Mouse (Mus musculus) embryonic facial prominence, embryonic 15.5 days (tissue): ENCODE measurements around the gene Gm21117. TPM values are rescaled to one million over a fixed set of nuclear protein-coding genes. Genes with fewer than 3 reads are reported as not detected.
"Not testable (repeated sequence)": the region's sequence is repeated elsewhere in the genome, so short reads cannot be mapped to it uniquely, and the experiment has no call there.

Source experiments
- ATAC-seq: fragments of 200-750 bp; cut with Nextera tagmentation; 2 replicates; pipeline ENCODE4 v1.8.0; 2017; ENCODE audit warnings: low read depth, moderate TSS enrichment; ENCODE audit not compliant: insufficient number of reproducible peaks, low FRiP score, low TSS enrichment
- H3K27ac ChIP-seq: fragments of 300-500 bp; sonication (generic); replicated peaks from 2 replicates; pipeline ENCODE4 v1.5.1; 2015; ENCODE audit warnings: mild to moderate bottlenecking, inconsistent platforms
- H3K27me3 ChIP-seq: fragments of 300-500 bp; sonication (generic); 2 replicates; pipeline ENCODE4 v1.6.1; 2015; ENCODE audit warnings: inconsistent platforms
- H3K36me3 ChIP-seq: fragments of 300-500 bp; sonication (generic); 2 replicates; pipeline ENCODE4 v1.6.1; 2015; ENCODE audit warnings: mild to moderate bottlenecking, inconsistent platforms
- H3K4me1 ChIP-seq: fragments of 300-500 bp; sonication (generic); 2 replicates; pipeline ENCODE4 v1.6.1; 2015; ENCODE audit warnings: inconsistent platforms
- H3K4me2 ChIP-seq: fragments of 300-500 bp; sonication (generic); replicated peaks from 2 replicates; pipeline ENCODE4 v1.6.1; 2015; ENCODE audit warnings: mild to moderate bottlenecking, inconsistent platforms
- H3K4me3 ChIP-seq: fragments of 300-500 bp; sonication (generic); replicated peaks from 2 replicates; pipeline ENCODE4 v1.5.1; 2015; ENCODE audit warnings: mild to moderate bottlenecking, inconsistent platforms
- H3K9ac ChIP-seq: fragments of 300-500 bp; sonication (generic); 2 replicates; pipeline ENCODE4 v1.6.1; 2015; ENCODE audit warnings: inconsistent platforms
- H3K9me3 ChIP-seq: fragments of 300-500 bp; sonication (generic); replicated peaks from 2 replicates; pipeline ENCODE4 v1.6.1; 2016; ENCODE audit warnings: inconsistent platforms
- WGBS: fragments of 180-500 bp; shearing (Covaris S2); methylation state at CpG from one replicate; pipeline ENCODE4 v1.1.7; 2015; 5-methylcytosine and 5-hydroxymethylcytosine counted together
- polyA plus RNA-seq: library from polyadenylated mRNA; unstranded; fragments of >200 nt; fragmentation: Nextera tagmentation; extraction: Ambion mirVana; gene quantifications from 2 replicates; pipeline ENCODE4 v1.2.1, GENCODE M21; 2015

The Gm21117 gene
- polyA plus RNA-seq, result not detected in 2 replicates

DNA sequence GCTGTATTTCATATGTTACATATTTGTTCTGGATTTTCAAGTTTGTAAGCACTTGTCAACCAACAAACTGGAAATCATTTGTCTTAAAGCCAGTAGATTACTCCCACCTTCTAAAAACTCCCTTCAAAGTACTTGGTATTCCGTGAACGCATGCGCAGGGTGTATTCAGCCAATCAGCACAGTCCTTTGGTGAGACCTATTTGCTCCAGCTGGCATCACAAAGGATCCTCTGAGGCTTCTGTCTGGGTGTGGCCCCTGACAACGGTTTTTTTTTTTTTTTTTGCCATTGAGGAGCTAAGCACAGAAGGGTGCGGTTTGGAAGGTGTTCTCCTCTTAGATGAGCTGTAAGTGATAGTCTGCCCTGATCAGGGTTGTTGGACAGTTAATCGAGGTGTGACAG, at the start of gene Gm21117:
TSS of gene Gm21117 (plus strand) at position 301 of the 400 bp plus-strand sequence.
- H3K27ac ChIP-seq, H3K4me1 ChIP-seq, H3K27me3 ChIP-seq, ATAC-seq, H3K36me3 ChIP-seq, H3K4me3 ChIP-seq, H3K9me3 ChIP-seq, H3K9ac ChIP-seq, H3K4me2 ChIP-seq: not testable (repeated sequence)
- WGBS, result no CpG with 5 or more reads among the region's 6 CpGs
